Mouse (Mus musculus) embryonic facial prominence, embryonic 15.5 days (tissue): ENCODE measurements at regions not wholly inside any gene's neighbourhood (a gene's known extent, or its start where the extent isn't known, plus 50 kb on each side); places are given as distances from the start of the nearest gene placed in this dataset.

Source experiments
- ATAC-seq: fragments of 200-750 bp; cut with Nextera tagmentation; 2 replicates; pipeline ENCODE4 v1.8.0; 2017; ENCODE audit warnings: low read depth, moderate TSS enrichment; ENCODE audit not compliant: insufficient number of reproducible peaks, low FRiP score, low TSS enrichment
- H3K27ac ChIP-seq: fragments of 300-500 bp; sonication (generic); replicated peaks from 2 replicates; pipeline ENCODE4 v1.5.1; 2015; ENCODE audit warnings: mild to moderate bottlenecking, inconsistent platforms
- H3K27me3 ChIP-seq: fragments of 300-500 bp; sonication (generic); 2 replicates; pipeline ENCODE4 v1.6.1; 2015; ENCODE audit warnings: inconsistent platforms
- H3K36me3 ChIP-seq: fragments of 300-500 bp; sonication (generic); 2 replicates; pipeline ENCODE4 v1.6.1; 2015; ENCODE audit warnings: mild to moderate bottlenecking, inconsistent platforms
- H3K4me1 ChIP-seq: fragments of 300-500 bp; sonication (generic); 2 replicates; pipeline ENCODE4 v1.6.1; 2015; ENCODE audit warnings: inconsistent platforms
- H3K4me2 ChIP-seq: fragments of 300-500 bp; sonication (generic); replicated peaks from 2 replicates; pipeline ENCODE4 v1.6.1; 2015; ENCODE audit warnings: mild to moderate bottlenecking, inconsistent platforms
- H3K4me3 ChIP-seq: fragments of 300-500 bp; sonication (generic); replicated peaks from 2 replicates; pipeline ENCODE4 v1.5.1; 2015; ENCODE audit warnings: mild to moderate bottlenecking, inconsistent platforms
- H3K9ac ChIP-seq: fragments of 300-500 bp; sonication (generic); 2 replicates; pipeline ENCODE4 v1.6.1; 2015; ENCODE audit warnings: inconsistent platforms
- H3K9me3 ChIP-seq: fragments of 300-500 bp; sonication (generic); replicated peaks from 2 replicates; pipeline ENCODE4 v1.6.1; 2016; ENCODE audit warnings: inconsistent platforms
- WGBS: fragments of 180-500 bp; shearing (Covaris S2); methylation state at CpG from one replicate; pipeline ENCODE4 v1.1.7; 2015; 5-methylcytosine and 5-hydroxymethylcytosine counted together

DNA sequence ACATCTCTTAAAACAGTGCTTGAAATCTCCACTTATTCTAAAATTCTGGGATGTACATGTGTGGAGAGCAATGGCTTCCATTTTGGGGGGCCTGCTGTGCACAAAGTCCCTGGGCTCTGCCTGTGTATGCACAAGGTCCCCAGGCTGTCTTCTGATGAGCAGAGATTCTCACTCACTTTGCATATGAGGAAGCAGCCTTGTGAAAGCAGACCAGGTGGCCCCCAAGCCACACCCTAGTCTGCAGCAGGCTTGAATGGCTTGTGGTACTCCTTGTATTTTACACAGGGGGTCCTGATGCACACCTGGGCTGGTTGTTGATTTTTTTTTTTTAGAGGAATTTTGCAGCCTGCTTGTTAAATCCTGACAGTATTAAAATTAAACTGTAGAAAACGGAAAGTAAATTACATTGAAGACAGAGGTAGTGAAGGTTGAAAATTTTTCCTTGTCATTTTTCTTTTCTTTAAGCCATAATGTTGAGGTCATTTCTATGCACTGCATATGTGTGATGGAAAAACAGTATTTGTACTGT lies 1413.8 kb downstream of the Gsdmc2 start:
- 71% methylated on average over 1 of the region's 1 CpGs for whole genome bisulfite sequencing
- Histone ChIP-seq H3K9ac (no peak overlapping the region), H3K36me3 (no peaks in the 10 kb centered on the region), H3K9me3 (no peaks in the 10 kb centered on the region), H3K27me3 (no peaks in the 10 kb centered on the region), H3K4me1 (no peaks in the 10 kb centered on the region), H3K27ac (no peak overlapping the region), H3K4me3 (no peak overlapping the region), H3K4me2 (no peak overlapping the region)
- no peak for ATAC-seq

DNA sequence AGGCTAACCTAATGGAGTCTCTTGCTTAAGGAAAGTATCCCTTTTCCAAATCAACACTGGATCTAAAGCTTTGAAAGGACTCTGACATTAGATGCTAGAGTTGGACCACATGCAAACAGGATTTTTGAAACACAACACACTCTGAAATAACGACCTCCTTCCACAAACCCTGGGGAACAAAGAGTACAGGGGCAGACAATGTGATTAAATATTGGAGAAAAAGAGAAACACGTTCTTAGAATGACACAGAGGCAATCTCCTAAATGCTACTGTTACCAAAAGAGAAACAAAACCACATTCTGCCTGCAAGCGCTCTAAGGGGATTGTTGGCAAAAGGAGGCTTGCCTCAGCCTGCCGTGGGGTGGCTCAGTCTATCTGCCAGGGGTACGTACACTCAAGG lies 1422.0 kb downstream of the Gsdmc2 start:
- Histone ChIP-seq H3K4me3 (no peak overlapping the region), H3K9me3 (no peaks in the 10 kb centered on the region), H3K27ac (no peak overlapping the region), H3K27me3 (no peaks in the 10 kb centered on the region), H3K4me2 (no peak overlapping the region), H3K36me3 (no peaks in the 10 kb centered on the region), H3K4me1 (no peaks in the 10 kb centered on the region), H3K9ac (no peak overlapping the region)
- 55% methylated on average over 5 of the region's 5 CpGs for WGBS
- ATAC-seq, result no peak

DNA sequence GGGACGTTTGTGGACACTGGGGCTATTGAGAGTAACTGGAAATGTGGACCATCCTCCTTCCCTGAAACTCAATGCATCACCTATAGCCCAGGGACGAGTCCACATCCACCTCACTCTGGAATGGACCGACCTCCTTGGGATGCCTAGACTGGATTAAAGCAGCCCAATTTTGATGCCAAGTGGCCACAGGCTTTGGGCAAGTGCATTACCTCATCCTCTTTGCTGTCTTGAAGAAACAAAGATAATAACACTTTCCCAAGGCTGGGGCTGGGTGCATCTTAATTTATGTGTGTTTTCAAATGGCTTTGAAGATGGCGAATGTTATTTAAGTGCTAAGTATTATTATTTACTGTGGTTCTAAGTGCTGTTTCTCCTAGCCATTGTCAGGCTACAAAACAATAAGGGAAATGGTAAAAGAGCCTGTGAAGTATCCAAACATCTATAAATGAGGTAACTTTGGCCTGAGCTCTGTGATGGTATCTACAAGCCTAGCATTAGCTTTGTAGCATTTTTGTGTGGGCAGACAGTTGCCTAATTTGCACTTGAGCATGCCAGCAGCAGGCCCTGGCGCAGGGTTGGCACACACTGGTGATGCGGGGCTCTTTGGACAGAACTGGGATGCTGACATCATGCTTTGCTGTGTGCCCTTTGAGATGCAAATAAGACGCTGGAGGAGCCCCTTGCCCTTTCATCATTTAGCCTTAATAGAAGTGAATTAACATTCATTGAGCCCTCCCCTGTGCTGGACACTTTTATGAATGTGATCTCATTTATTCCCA lies 1423.7 kb downstream of the Gsdmc2 start:
- Histone ChIP-seq H3K27me3 (no peaks in the 10 kb centered on the region), H3K4me1 (no peaks in the 10 kb centered on the region), H3K4me2 (no peak overlapping the region), H3K9ac (no peak overlapping the region), H3K9me3 (no peaks in the 10 kb centered on the region), H3K27ac (no peak overlapping the region), H3K36me3 (no peaks in the 10 kb centered on the region), H3K4me3 (no peak overlapping the region)
- WGBS, result 91% methylated on average over 7 of the region's 7 CpGs
- ATAC-seq, result no peak

DNA sequence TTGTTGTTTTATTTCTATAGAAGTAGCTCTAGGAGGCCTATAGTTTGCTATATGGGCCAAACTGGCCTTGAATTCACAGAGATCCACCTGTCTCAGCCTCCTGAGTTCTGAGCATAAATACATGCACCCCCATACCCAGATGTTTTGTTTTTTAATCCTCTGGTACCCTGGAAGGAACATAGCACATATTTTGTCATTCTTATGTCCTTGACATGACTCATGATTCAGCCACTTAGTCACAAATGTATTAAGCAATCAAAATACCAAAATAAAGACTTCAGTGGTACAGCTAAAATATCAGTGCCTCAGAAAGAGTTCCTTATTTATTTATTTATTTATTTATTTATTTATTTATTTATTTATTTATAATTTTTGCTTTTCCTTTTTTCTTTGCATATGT lies 1428.3 kb downstream of the Gsdmc2 start:
- no peak overlapping the region for H3K4me3 ChIP-seq
- no peak overlapping the region for H3K27ac ChIP-seq
- H3K9me3 ChIP-seq, result no peaks in the 10 kb centered on the region
- no peaks in the 10 kb centered on the region for H3K27me3 ChIP-seq
- ATAC-seq, result no peak
- no peaks in the 10 kb centered on the region for H3K36me3 ChIP-seq
- no peak overlapping the region for H3K4me2 ChIP-seq
- H3K9ac ChIP-seq, result no peak overlapping the region
- H3K4me1 ChIP-seq, result no peaks in the 10 kb centered on the region

DNA sequence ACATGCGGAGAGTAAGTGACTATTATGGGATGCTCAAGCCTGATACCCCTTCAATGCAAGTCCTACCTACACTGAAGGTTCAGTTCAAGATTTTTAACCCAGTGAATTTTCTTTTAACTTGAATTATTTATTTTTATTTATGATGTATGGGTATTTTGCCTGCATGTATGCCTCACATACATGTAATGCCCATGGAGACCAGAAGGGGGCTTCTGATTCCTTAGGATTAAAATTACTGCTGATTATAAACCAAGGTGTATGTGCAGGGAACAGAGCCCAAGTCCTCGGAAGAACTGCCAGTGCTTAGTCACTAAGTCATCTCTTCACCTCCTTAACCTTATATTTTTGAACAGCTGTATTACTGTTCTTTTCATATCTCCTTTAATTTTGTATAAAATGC lies 1431.3 kb downstream of the Gsdmc2 start:
- Histone ChIP-seq H3K9ac (no peak overlapping the region), H3K4me1 (no peaks in the 10 kb centered on the region), H3K27ac (no peak overlapping the region), H3K9me3 (no peaks in the 10 kb centered on the region), H3K27me3 (no peaks in the 10 kb centered on the region), H3K4me2 (no peak overlapping the region), H3K4me3 (no peak overlapping the region), H3K36me3 (no peaks in the 10 kb centered on the region)
- no peak for ATAC-seq
- WGBS, result 94% methylated on average over 2 of the region's 2 CpGs

DNA sequence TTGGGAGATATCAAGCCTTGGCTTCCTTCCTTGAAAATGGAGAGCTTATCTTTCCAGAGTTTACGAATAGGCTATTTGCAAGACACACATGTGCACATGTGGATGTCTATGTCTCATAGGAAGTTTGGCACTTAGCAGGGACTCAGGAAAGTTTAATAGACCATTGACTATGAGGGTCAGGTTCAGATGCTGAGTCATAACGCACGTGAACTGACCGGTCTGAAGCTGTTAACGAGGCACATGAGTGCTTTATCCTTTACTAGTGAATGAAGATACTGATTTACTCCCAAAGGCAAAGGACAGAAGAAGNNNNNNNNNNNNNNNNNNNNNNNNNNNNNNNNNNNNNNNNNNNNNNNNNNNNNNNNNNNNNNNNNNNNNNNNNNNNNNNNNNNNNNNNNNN lies 1442.8 kb downstream of the Gsdmc2 start:
- Histone ChIP-seq H3K9me3 (no peaks in the 10 kb centered on the region), H3K27ac (no peak overlapping the region), H3K9ac (no peak overlapping the region), H3K4me3 (no peak overlapping the region), H3K4me2 (no peak overlapping the region), H3K27me3 (no peaks in the 10 kb centered on the region), H3K36me3 (no peaks in the 10 kb centered on the region), H3K4me1 (no peaks in the 10 kb centered on the region)
- 88% methylated on average over 5 of the region's 5 CpGs for WGBS
- no peak for ATAC-seq

DNA sequence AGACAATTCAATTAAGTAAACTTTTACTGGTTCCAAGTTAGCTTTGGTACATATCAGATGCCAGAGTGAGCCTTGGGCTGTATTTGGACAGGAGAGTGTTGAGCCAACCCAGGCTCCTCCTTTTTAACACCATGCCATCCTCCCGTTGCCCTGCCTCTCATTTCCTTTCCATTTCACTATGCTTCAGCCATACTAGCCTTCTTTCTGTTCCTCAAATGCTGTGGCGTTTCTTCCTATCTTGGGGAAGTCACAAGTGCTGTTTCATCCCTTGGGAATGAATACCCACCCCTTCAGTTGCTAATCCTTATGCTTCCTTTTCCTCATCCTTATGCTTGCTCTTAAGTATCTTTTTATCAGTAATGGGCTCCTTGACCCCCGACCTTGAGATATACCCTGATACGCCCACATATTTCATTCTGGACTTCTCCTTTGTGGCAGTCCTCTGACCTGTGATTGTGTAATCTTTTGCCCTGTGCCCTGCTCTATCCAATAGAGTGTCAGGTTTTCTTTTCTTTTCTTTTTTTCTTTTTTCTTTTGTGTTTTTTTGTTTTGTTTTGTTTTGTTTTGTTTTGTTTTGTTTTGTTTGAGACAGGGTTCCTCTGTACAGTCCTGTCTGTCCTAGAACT lies 1443.9 kb downstream of the Gsdmc2 start:
- Histone ChIP-seq H3K4me3 (no peak overlapping the region), H3K36me3 (no peaks in the 10 kb centered on the region), H3K27ac (no peak overlapping the region), H3K27me3 (no peaks in the 10 kb centered on the region), H3K9me3 (no peaks in the 10 kb centered on the region), H3K4me1 (no peaks in the 10 kb centered on the region), H3K4me2 (no peak overlapping the region), H3K9ac (no peak overlapping the region)
- WGBS, result 77% methylated on average over 4 of the region's 4 CpGs
- ATAC-seq, result no peak

DNA sequence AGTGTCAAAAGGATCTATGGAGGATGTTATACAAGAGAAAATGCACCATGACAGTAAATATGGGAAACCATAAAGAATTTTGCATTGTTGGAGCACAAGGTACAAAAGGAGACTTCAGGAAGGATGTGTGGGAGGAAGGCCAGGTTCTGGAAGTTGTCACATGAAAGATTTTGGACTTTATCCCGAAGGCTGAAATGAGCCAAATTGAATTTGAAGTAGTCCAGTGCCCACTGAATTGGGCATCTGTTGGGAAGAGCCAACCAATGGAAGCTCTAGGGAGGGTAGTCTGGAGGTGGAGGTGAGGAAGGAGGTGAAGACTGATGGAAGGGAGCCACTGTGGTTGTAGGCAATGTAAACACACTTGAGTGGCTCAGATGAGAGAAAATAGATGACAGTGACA lies 1445.6 kb downstream of the Gsdmc2 start:
- H3K36me3 ChIP-seq, result no peaks in the 10 kb centered on the region
- H3K4me1 ChIP-seq, result no peaks in the 10 kb centered on the region
- no peaks in the 10 kb centered on the region for H3K27me3 ChIP-seq
- no peak overlapping the region for H3K4me2 ChIP-seq
- no peaks in the 10 kb centered on the region for H3K9me3 ChIP-seq
- H3K27ac ChIP-seq, result no peak overlapping the region
- 78% methylated on average over 1 of the region's 1 CpGs for WGBS
- no peak overlapping the region for H3K4me3 ChIP-seq
- H3K9ac ChIP-seq, result no peak overlapping the region
- no peak for ATAC-seq

DNA sequence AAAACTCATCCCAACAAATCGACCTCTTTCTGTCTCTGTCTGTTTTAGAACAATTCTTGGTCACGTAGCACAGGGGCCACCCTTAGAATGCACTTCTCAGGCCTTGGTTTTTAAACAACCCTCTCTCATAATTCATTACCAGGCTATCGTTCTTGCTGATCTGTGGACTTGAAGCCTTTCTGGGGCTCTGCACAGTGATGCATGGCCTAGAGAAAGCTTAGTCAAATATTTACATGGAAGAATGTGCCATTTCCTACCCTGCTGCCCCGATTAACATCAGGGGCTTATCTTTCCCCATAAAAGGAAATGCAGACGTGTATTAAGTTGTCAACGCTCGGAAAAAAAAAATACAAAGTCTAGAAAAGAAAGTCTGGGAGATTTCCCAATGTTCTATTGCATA lies 1448.0 kb downstream of the Gsdmc2 start:
- H3K36me3 ChIP-seq, result no peaks in the 10 kb centered on the region
- H3K9ac ChIP-seq, result no peak overlapping the region
- no peaks in the 10 kb centered on the region for H3K4me1 ChIP-seq
- ATAC-seq, result no peak
- H3K27me3 ChIP-seq, result no peaks in the 10 kb centered on the region
- no peak overlapping the region for H3K4me3 ChIP-seq
- H3K27ac ChIP-seq, result no peak overlapping the region
- no peak overlapping the region for H3K4me2 ChIP-seq
- H3K9me3 ChIP-seq, result no peaks in the 10 kb centered on the region
- WGBS, result 73% methylated on average over 7 of the region's 7 CpGs

DNA sequence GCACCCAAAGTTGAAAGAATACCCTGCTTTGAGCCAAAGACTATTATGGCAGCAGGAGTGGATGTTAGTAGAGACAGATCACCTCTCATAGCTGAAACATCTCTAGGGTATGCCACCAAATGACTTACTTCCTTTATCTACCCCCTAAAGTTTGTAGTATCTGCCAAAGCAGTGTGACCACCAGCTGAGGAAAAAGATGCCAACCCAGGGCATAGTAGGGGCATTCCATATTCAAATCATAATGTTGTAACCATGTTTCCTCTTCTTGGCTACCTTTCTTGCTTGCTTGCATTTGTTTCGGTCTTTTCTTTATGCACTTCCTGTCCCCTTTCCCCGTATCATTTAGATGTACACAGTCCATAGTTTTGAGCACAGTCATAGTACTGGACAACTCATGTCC lies 1449.6 kb downstream of the Gsdmc2 start:
- no peak for ATAC-seq
- Histone ChIP-seq H3K9me3 (no peaks in the 10 kb centered on the region), H3K27me3 (no peaks in the 10 kb centered on the region), H3K9ac (no peak overlapping the region), H3K4me2 (no peak overlapping the region), H3K4me3 (no peak overlapping the region), H3K27ac (no peak overlapping the region), H3K36me3 (no peaks in the 10 kb centered on the region), H3K4me1 (no peaks in the 10 kb centered on the region)
- WGBS, result 91% methylated on average over 2 of the region's 2 CpGs

DNA sequence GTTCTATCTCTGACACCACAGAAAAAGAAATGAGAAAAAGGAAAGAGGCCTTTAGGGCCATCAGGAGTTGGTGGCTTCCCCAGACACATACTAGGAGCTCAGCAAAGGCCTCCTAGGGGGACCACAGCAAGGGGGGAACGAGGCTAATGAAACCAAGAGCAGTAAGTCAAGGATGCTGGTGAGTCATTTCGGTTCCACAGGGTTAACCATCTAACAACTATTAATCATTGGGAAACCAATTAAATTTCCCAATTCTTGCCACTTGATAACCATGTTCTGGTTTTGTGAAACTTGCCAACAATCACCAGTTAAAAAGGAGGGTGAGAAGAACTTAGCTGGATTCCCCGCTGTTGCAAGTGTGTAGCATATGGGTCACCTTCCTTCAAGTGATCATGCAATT lies 1451.6 kb downstream of the Gsdmc2 start:
- H3K4me2 ChIP-seq, result no peak overlapping the region
- 87% methylated on average over 3 of the region's 3 CpGs for WGBS
- H3K4me3 ChIP-seq, result no peak overlapping the region
- no peak for ATAC-seq
- H3K9ac ChIP-seq, result no peak overlapping the region
- no peak overlapping the region for H3K27ac ChIP-seq
- H3K27me3 ChIP-seq, result no peaks in the 10 kb centered on the region
- H3K36me3 ChIP-seq, result no peaks in the 10 kb centered on the region
- H3K9me3 ChIP-seq, result no peaks in the 10 kb centered on the region
- no peaks in the 10 kb centered on the region for H3K4me1 ChIP-seq

DNA sequence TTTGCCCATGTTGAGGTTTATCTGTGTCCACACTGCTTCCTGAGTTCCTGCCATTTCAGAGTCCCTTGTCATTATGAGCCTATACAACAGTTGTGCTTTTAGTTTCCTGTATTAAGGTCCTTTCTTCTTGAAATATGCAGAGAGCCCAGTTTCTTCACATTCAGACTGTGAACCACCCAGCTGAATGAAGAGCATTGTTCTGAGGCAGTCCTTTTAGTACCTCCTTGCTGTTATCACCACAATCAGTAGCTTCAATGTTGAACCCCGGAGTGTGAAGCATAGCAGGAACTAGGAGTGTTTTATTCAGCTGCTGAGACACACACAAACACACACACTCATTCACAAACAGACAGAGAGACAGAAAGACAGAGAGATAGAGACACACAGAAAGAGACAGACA lies 1452.1 kb downstream of the Gsdmc2 start:
- no peak overlapping the region for H3K27ac ChIP-seq
- H3K9ac ChIP-seq, result no peak overlapping the region
- ATAC-seq, result no peak
- whole genome bisulfite sequencing, result 39% methylated on average over 1 of the region's 1 CpGs
- H3K9me3 ChIP-seq, result no peaks in the 10 kb centered on the region
- no peak overlapping the region for H3K4me3 ChIP-seq
- H3K4me1 ChIP-seq, result no peaks in the 10 kb centered on the region
- no peaks in the 10 kb centered on the region for H3K36me3 ChIP-seq
- H3K4me2 ChIP-seq, result no peak overlapping the region
- H3K27me3 ChIP-seq, result no peaks in the 10 kb centered on the region
